In genomic region chr17:74395383-74396065, GRCm38 (mm10) we compare ENCODE assay signal across 8 mouse cellular contexts. TPM values are rescaled to one million over a fixed set of nuclear protein-coding genes. Genes with fewer than 3 reads are reported as not detected.
DNase-seq lines count a peak whose midpoint lies in the region; ATAC-seq and TF ChIP-seq lines count a peak whose summit lies in the region.

Gene Slc30a6, plus strand, starts transcription at chr17:74395608.

- H3ac ChIP-seq in C2C12 (ENCODE audit: control insufficient read depth, insufficient read length, low read depth) (peak within 1 kb of the TSS; percentile 96), myocyte (ENCODE audit: control insufficient read depth, insufficient read length) (peak within 1 kb of the TSS; percentile 40)

- H3K79me2 ChIP-seq in C2C12 (ENCODE audit: control insufficient read depth, insufficient read depth) (peaks cover 47% of the 10 kb centered on the region), myocyte (ENCODE audit: control insufficient read depth, insufficient read depth) (peaks cover 36% of the 10 kb centered on the region)
- no peaks in the 10 kb centered on the region; the same call in 1 of the 2 replicates for H3K79me2 ChIP-seq in liver, adult 2 months (ENCODE audit: control insufficient read depth, insufficient read depth, low read length)

- H3K27ac ChIP-seq in heart, embryonic 11.5 days (ENCODE audit: low read depth, low read length): peak within 1 kb of the TSS; percentile 73
- H3K27ac ChIP-seq in kidney, embryonic 16.5 days (ENCODE audit: low read length): peak within 1 kb of the TSS; percentile 91
- peak within 1 kb of the TSS; percentile 83 for H3K27ac ChIP-seq in liver, adult 2 months (replicated peaks; ENCODE audit: insufficient read depth, low read depth, low read length)

- peak; percentile 97 for ATAC-seq in heart, embryonic 11.5 days (replicated peaks; ENCODE audit: insufficient number of reproducible peaks, low FRiP score, low TSS enrichment)
- peak; percentile 99 for ATAC-seq in kidney, embryonic 16.5 days (ENCODE audit: low FRiP score, low TSS enrichment)

- peaks cover 18% of the 10 kb centered on the region for H3K4me1 ChIP-seq in erythroblast, embryonic 14.5 days (ENCODE audit: control insufficient read depth)
- no peaks in the 10 kb centered on the region for H3K4me1 ChIP-seq in heart, embryonic 11.5 days (ENCODE audit: control insufficient read depth, insufficient read depth, low read length)
- peaks cover 6% of the 10 kb centered on the region; the same call in 1 of the 2 replicates for H3K4me1 ChIP-seq in kidney, embryonic 16.5 days (ENCODE audit: insufficient read depth, low read length)
- H3K4me1 ChIP-seq in liver, adult 2 months (ENCODE audit: control insufficient read depth, insufficient read depth, low read length): peaks cover 7% of the 10 kb centered on the region

- no peaks in the 10 kb centered on the region for H3K9me3 ChIP-seq in erythroblast, embryonic 14.5 days (ENCODE audit: control insufficient read depth, low read length)
- H3K9me3 ChIP-seq in heart, embryonic 11.5 days (replicated peaks; ENCODE audit: control insufficient read depth, low read length): no peaks in the 10 kb centered on the region
- H3K9me3 ChIP-seq in kidney, embryonic 16.5 days (ENCODE audit: low read length): no peaks in the 10 kb centered on the region

- TF ChIP-seq CTCF in C2C12 (IDR thresholded peaks at IDR 0.05; ENCODE audit: control insufficient read depth, insufficient read depth, insufficient read length): no peak
- TF ChIP-seq CTCF in brain, embryonic 14.5 days (IDR thresholded peaks at IDR 0.05; ENCODE audit: borderline replicate concordance, extremely low read depth, insufficient read depth, insufficient read length): no peak
- TF ChIP-seq CTCF in liver, adult 2 months (IDR thresholded peaks at IDR 0.05; ENCODE audit: low read depth, low read length): no peak

- H3K4me2 ChIP-seq in heart, embryonic 11.5 days: peak within 1 kb of the TSS; percentile 78
- H3K4me2 ChIP-seq in kidney, embryonic 16.5 days (replicated peaks; ENCODE audit: low read depth, low read length): peak within 1 kb of the TSS; percentile 67
- H3K4me2 ChIP-seq in myocyte (ENCODE audit: low read depth): peak within 1 kb of the TSS; percentile 91

- peak; percentile 99 for DNase-seq in brain, embryonic 14.5 days (ENCODE audit: low read depth)
- DNase-seq in liver, adult 2 months (ENCODE audit: extremely low read depth, low read depth, low spot score): peak; percentile 87
- DNase-seq in splenic B cell, adult 2 months (ENCODE audit: low read depth, low spot score): peak; percentile 97

- H3K4me3 ChIP-seq in C2C12 (ENCODE audit: insufficient read depth, poor library complexity, severe bottlenecking) (peak within 1 kb of the TSS; percentile 97), myocyte (peak within 1 kb of the TSS; percentile 92)
- peak within 1 kb of the TSS; percentile 84 for H3K4me3 ChIP-seq in erythroblast, embryonic 14.5 days (replicated peaks)
- peak within 1 kb of the TSS; percentile 80 for H3K4me3 ChIP-seq in heart, embryonic 11.5 days (ENCODE audit: low read depth, low read length)
- H3K4me3 ChIP-seq in kidney, embryonic 16.5 days (ENCODE audit: low read length): peak within 1 kb of the TSS; percentile 83
- H3K4me3 ChIP-seq in liver, adult 2 months (ENCODE audit: insufficient read depth, low read depth, low read length): peak within 1 kb of the TSS; percentile 73

- H3K79me3 ChIP-seq in C2C12 (ENCODE audit: low read depth): peaks cover 23% of the 10 kb centered on the region

- H3K36me3 ChIP-seq in C2C12 (ENCODE audit: control insufficient read depth, insufficient read depth): no peaks in the 10 kb centered on the region
- peaks cover 3% of the 10 kb centered on the region for H3K36me3 ChIP-seq in erythroblast, embryonic 14.5 days (ENCODE audit: control insufficient read depth)
- H3K36me3 ChIP-seq in heart, embryonic 11.5 days (ENCODE audit: control insufficient read depth, insufficient read depth, low read length): no peaks in the 10 kb centered on the region
- no peaks in the 10 kb centered on the region for H3K36me3 ChIP-seq in kidney, embryonic 16.5 days (ENCODE audit: insufficient read depth, low read length)
- no peaks in the 10 kb centered on the region for H3K36me3 ChIP-seq in liver, adult 2 months (ENCODE audit: control insufficient read depth, insufficient read depth, low read length)
- H3K36me3 ChIP-seq in myocyte (ENCODE audit: control insufficient read depth, insufficient read depth): no peaks in the 10 kb centered on the region
- H3K36me3 ChIP-seq in splenic B cell, adult 2 months (ENCODE audit: control insufficient read depth, insufficient read depth, low read length, poor library complexity, severe bottlenecking): no peaks in the 10 kb centered on the region

- under 1% methylated on average over 41 of the region's 41 CpGs for WGBS in heart, embryonic 11.5 days (ENCODE audit: insufficient replicate concordance)
- WGBS in kidney, embryonic 16.5 days: under 1% methylated on average over 41 of the region's 41 CpGs
- under 1% methylated on average over 41 of the region's 41 CpGs for WGBS in liver, adult 2 months

- peak within 1 kb of the TSS; percentile 88 for H3K9ac ChIP-seq in heart, embryonic 11.5 days (ENCODE audit: low read depth, low read length)
- H3K9ac ChIP-seq in kidney, embryonic 16.5 days (replicated peaks; ENCODE audit: low read length): peak within 1 kb of the TSS; percentile 87
- H3K9ac ChIP-seq in liver, adult 2 months (ENCODE audit: low read depth, low read length): peak within 1 kb of the TSS; percentile 80

- TF ChIP-seq POLR2A in brain, embryonic 14.5 days (IDR thresholded peaks at IDR 0.05; ENCODE audit: borderline replicate concordance, extremely low read depth, insufficient read depth, insufficient read length, poor library complexity, severe bottlenecking): peak; percentile 83; the same call in 1 of the 2 replicates
- peak; percentile 89 for TF ChIP-seq POLR2A in liver, adult 2 months (IDR thresholded peaks at IDR 0.05; ENCODE audit: extremely low read depth, insufficient read depth, low read length)
- peak; percentile 95 for TF ChIP-seq POLR2A in myocyte (IDR thresholded peaks at IDR 0.05; ENCODE audit: insufficient read length, low read depth)

- H3K27me3 ChIP-seq in C2C12 (ENCODE audit: control insufficient read depth, insufficient read depth, insufficient read length): no peaks in the 10 kb centered on the region
- H3K27me3 ChIP-seq in erythroblast, embryonic 14.5 days (ENCODE audit: control insufficient read depth): no peaks in the 10 kb centered on the region
- no peaks in the 10 kb centered on the region for H3K27me3 ChIP-seq in heart, embryonic 11.5 days (ENCODE audit: control insufficient read depth, insufficient read depth, low read length)
- no peaks in the 10 kb centered on the region for H3K27me3 ChIP-seq in kidney, embryonic 16.5 days (ENCODE audit: insufficient read depth, low read length)
- no peaks in the 10 kb centered on the region for H3K27me3 ChIP-seq in liver, adult 2 months (ENCODE audit: control insufficient read depth, insufficient read depth, low read length)
- no peaks in the 10 kb centered on the region for H3K27me3 ChIP-seq in myocyte (ENCODE audit: control insufficient read depth, insufficient read depth, insufficient read length)
- no peaks in the 10 kb centered on the region for H3K27me3 ChIP-seq in splenic B cell, adult 2 months (ENCODE audit: control insufficient read depth, insufficient read depth, low read length, poor library complexity, severe bottlenecking)

TF ChIP-seq in C2C12, 6 proteins besides CTCF, POLR2A, EP300 and RAD21:
- peak; percentile 41 for TF ChIP-seq MAX (IDR thresholded peaks at IDR 0.05)
- no peak for TF ChIP-seq FOSL1 (IDR thresholded peaks at IDR 0.05; ENCODE audit: insufficient read depth, low read length, poor library complexity, severe bottlenecking)

TF ChIP-seq in myocyte, 11 proteins besides CTCF, POLR2A, EP300 and RAD21:
- TF ChIP-seq POLR2AphosphoS2 (IDR thresholded peaks at IDR 0.05; ENCODE audit: insufficient read length, low read depth) (peak; percentile 93), MYOD1 (IDR thresholded peaks at IDR 0.05; ENCODE audit: control insufficient read depth in 1 of 3, insufficient read length in 2 of 3, low read depth in 2 of 3) (no peak)
TF ChIP-seq in myocyte: peak in this region for 1.

RNA-seq across cellular contexts. Expression of gene Slc30a6, which starts in this region (rescaled TPM):
- polyA plus RNA-seq in C2C12 (2012; fragmentation: generic; extraction: Trizol): 18.3 TPM
- polyA plus RNA-seq in brain, embryonic 14.5 days (2012; rRNA removed): 30.7 and 32.6 TPM in 2 replicates
- polyA plus RNA-seq in erythroblast, embryonic 14.5 days (2012): 0.10 and 0.14 TPM in 2 replicates
- polyA plus RNA-seq in heart, embryonic 11.5 days (2014; fragmentation: Nextera tagmentation; extraction: Ambion mirVana): 26.6 and 27.9 TPM in 2 replicates
- polyA plus RNA-seq in kidney, embryonic 16.5 days (2015; fragmentation: Nextera tagmentation; extraction: Ambion mirVana): 46.7 and 51.8 TPM in 2 replicates
- 22.7 and 23.6 TPM in 2 replicates for total RNA-seq in liver, adult 2 months (2014; rRNA removed)
- polyA plus RNA-seq in liver, adult 2 months (2012; rRNA removed): 13.5 and 14.4 TPM in 2 replicates
- 20.7 TPM for polyA plus RNA-seq in myocyte (2012; fragmentation: generic; extraction: Trizol)

Comparison
In these comparisons a context has a peak if more than half of its experiments do, and no peak if none do; other contexts are left out.
1. Peak in every context shown above with its lines: DNase-seq, ATAC-seq, H3K4me3 ChIP-seq and H3K27ac ChIP-seq.
2. RNA of gene Slc30a6 (polyA plus RNA-seq): 46.7 to 51.8 TPM in kidney, embryonic 16.5 days, 30.7 to 32.6 TPM in brain, embryonic 14.5 days, 26.6 to 27.9 TPM in heart, embryonic 11.5 days, 20.7 TPM in myocyte (single experiment), 18.3 TPM in C2C12 (single experiment) and 13.5 to 14.4 TPM in liver, adult 2 months; 0.10 to 0.14 TPM in erythroblast, embryonic 14.5 days; every median in the first group is over 10 times any median in the second.